Mouse (Mus musculus) cerebellum, adult 2 months (tissue): ENCODE measurements at regions not wholly inside any gene's neighbourhood (a gene's known extent, or its start where the extent isn't known, plus 50 kb on each side); places are given as distances from the start of the nearest gene placed in this dataset.

ENCODE experiments used
- CTCF ChIP-seq: fragments of 200-500 bp; IDR thresholded peaks from 2 replicates; pipeline ENCODE4 v1.5.1; 2011; ENCODE audit warnings: low read depth, mild to moderate bottlenecking, control low read depth, low read length, moderate library complexity, borderline replicate concordance; ENCODE audit not compliant: insufficient read depth
- POLR2A ChIP-seq: fragments of 200-500 bp; IDR thresholded peaks from 2 replicates; pipeline ENCODE4 v1.6.1; 2011; ENCODE audit warnings: low read length, control low read depth, borderline replicate concordance; ENCODE audit not compliant: insufficient read depth

DNA sequence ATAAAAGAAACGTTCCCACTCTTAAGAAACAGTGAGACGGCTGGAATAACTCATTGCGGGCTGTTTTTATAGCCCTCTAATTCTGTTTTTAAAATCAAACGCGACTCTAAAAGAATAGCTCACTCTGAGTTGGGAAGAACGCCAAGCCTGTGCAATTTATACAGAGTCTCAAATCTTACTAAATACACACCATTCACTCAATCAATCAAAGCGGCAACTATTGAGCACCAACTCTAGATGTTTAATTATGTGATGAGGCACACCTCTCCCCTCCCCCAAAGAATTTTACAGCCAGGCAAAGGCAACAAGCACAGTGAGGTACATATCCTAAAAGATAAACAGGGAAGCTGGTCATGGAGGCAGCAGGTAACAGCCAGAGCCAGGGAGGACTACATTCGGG is 362.4 kb upstream of the Map3k7 start:
- TF ChIP-seq CTCF (no peak), POLR2A (no peak)
